Mouse (Mus musculus) liver, adult 2 months (tissue): ENCODE data around the gene Cpeb3. TPM values are rescaled to one million over a fixed set of nuclear protein-coding genes. Genes with fewer than 3 reads are reported as not detected.

Experiments
- DNase-seq: peaks from one replicate; pipeline ENCODE4 v3.0.0-alpha.2; 2011; ENCODE audit warnings: low read depth, low spot score; ENCODE audit errors: extremely low read depth
- H3K27ac ChIP-seq: fragments of 200-500 bp; replicated peaks from 2 replicates; pipeline ENCODE4 v1.5.1; 2012; ENCODE audit warnings: low read depth, mild to moderate bottlenecking, control low read depth, inconsistent platforms, low read length; ENCODE audit not compliant: insufficient read depth
- H3K27me3 ChIP-seq: fragments of 200-500 bp; 2 replicates; pipeline ENCODE4 v1.6.1; 2012; ENCODE audit warnings: mild to moderate bottlenecking, moderate library complexity, low read length, inconsistent platforms; ENCODE audit not compliant: control insufficient read depth, insufficient read depth
- H3K36me3 ChIP-seq: fragments of 200-500 bp; 2 replicates; pipeline ENCODE4 v1.6.1; 2012; ENCODE audit warnings: low read length, inconsistent platforms; ENCODE audit not compliant: control insufficient read depth, insufficient read depth
- H3K4me1 ChIP-seq: fragments of 200-500 bp; 2 replicates; pipeline ENCODE4 v1.6.1; 2011; ENCODE audit warnings: low read length; ENCODE audit not compliant: control insufficient read depth, insufficient read depth
- H3K4me3 ChIP-seq: fragments of 200-500 bp; 2 replicates; pipeline ENCODE4 v1.5.1; 2011; ENCODE audit warnings: low read depth, mild to moderate bottlenecking, control low read depth, low read length, moderate library complexity; ENCODE audit not compliant: insufficient read depth
- H3K79me2 ChIP-seq: fragments of 200-500 bp; 2 replicates; pipeline ENCODE4 v1.6.1; 2012; ENCODE audit warnings: inconsistent platforms, mild to moderate bottlenecking, low read length, moderate library complexity; ENCODE audit not compliant: control insufficient read depth, insufficient read depth
- H3K9ac ChIP-seq: fragments of 200-500 bp; 2 replicates; pipeline ENCODE4 v1.6.1; 2012; ENCODE audit warnings: low read depth, mild to moderate bottlenecking, control low read depth, inconsistent platforms, low read length
- CTCF ChIP-seq: fragments of 200-500 bp; IDR thresholded peaks from 2 replicates; pipeline ENCODE4 v1.5.1; 2011; ENCODE audit warnings: low read depth, low read length, control low read depth
- POLR2A ChIP-seq: fragments of 200-500 bp; IDR thresholded peaks from 2 replicates; pipeline ENCODE4 v1.6.1; 2011; ENCODE audit warnings: low read length, control low read depth; ENCODE audit not compliant: insufficient read depth; ENCODE audit errors: extremely low read depth
- whole genome bisulfite sequencing: fragments of 180-500 bp; shearing (Covaris S2); methylation state at CpG from one replicate; pipeline ENCODE4 v1.1.7; 2018; 5-methylcytosine and 5-hydroxymethylcytosine counted together
- polyA plus RNA-seq: library from polyadenylated mRNA; depleted of rRNA; stranded (reverse); fragments of >200 nt; gene quantifications from 2 replicates; pipeline ENCODE4 v1.2.3, GENCODE M21; 2012
- total RNA-seq: library from RNA; depleted of rRNA; stranded (reverse); fragments of >200 nt; gene quantifications from 2 replicates; pipeline ENCODE4 v1.2.3, GENCODE M21; 2014

Gene Cpeb3
- total and polyA plus RNA-seq, 2 experiments, result 4.3 to 6.4 TPM

DNA sequence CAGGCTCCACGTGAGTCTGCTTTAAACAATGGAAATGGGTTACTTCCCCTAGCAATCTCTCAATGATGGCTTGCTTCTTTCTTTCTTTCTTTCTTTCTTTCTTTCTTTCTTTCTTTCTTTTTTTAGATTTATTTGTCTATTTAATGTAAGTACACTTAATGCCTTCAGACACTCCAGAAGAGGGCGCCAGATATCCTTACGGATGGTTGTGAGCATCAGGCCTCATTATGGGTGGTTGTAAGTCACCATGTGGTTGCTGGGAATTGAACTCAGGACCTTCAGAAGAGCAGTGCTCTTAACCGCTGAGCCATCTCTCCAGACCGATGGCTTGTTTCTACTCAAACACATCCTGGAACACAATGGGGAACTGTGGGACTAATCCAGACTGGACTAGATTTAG is 32.8 kb upstream of the Cpeb3 start:
- no peak overlapping the region for H3K27ac ChIP-seq
- no peaks in the 10 kb centered on the region for H3K36me3 ChIP-seq
- no peaks in the 10 kb centered on the region for H3K27me3 ChIP-seq
- peak; percentile 69 for DNase-seq
- no peak overlapping the region for H3K9ac ChIP-seq
- TF ChIP-seq CTCF, result peak; percentile 29; the same call in 1 of the 2 replicates
- no peak for TF ChIP-seq POLR2A
- WGBS, result 77% methylated on average over 5 of the region's 5 CpGs
- H3K4me3 ChIP-seq, result no peak overlapping the region
- peaks cover 4% of the 10 kb centered on the region; the same call in 1 of the 2 replicates for H3K4me1 ChIP-seq
- no peaks in the 10 kb centered on the region for H3K79me2 ChIP-seq

- H3K4me3 ChIP-seq, result no peak overlapping the region
- H3K79me2 ChIP-seq, result no peaks in the 10 kb centered on the region
- H3K27ac ChIP-seq, result no peak overlapping the region
- H3K9ac ChIP-seq, result no peak overlapping the region
- DNase-seq, result no peak
- WGBS, result 44% methylated on average over 4 of the region's 4 CpGs
- H3K36me3 ChIP-seq, result no peaks in the 10 kb centered on the region
- no peak for TF ChIP-seq CTCF
- no peak for TF ChIP-seq POLR2A
- H3K27me3 ChIP-seq, result no peaks in the 10 kb centered on the region
- H3K4me1 ChIP-seq, result peaks cover 5% of the 10 kb centered on the region; the same call in 1 of the 2 replicates
Measured at GRCm38 (mm10) chr19:37239096-37239495, 30.7 kb upstream of the Cpeb3 start.

GRCm38 (mm10) chr19:37238651-37239050 is 30.2 kb upstream of the Cpeb3 start:
- H3K27me3 ChIP-seq, result no peaks in the 10 kb centered on the region; the same call in 1 of the 2 replicates
- H3K79me2 ChIP-seq, result no peaks in the 10 kb centered on the region
- H3K36me3 ChIP-seq, result no peaks in the 10 kb centered on the region
- DNase-seq, result no peak
- H3K9ac ChIP-seq, result no peak overlapping the region
- no peak overlapping the region for H3K4me3 ChIP-seq
- 36% methylated on average over 7 of the region's 7 CpGs for WGBS
- peaks cover 9% of the 10 kb centered on the region; the same call in 1 of the 2 replicates for H3K4me1 ChIP-seq
- H3K27ac ChIP-seq, result no peak overlapping the region
- TF ChIP-seq POLR2A (no peak), CTCF (no peak)

DNA sequence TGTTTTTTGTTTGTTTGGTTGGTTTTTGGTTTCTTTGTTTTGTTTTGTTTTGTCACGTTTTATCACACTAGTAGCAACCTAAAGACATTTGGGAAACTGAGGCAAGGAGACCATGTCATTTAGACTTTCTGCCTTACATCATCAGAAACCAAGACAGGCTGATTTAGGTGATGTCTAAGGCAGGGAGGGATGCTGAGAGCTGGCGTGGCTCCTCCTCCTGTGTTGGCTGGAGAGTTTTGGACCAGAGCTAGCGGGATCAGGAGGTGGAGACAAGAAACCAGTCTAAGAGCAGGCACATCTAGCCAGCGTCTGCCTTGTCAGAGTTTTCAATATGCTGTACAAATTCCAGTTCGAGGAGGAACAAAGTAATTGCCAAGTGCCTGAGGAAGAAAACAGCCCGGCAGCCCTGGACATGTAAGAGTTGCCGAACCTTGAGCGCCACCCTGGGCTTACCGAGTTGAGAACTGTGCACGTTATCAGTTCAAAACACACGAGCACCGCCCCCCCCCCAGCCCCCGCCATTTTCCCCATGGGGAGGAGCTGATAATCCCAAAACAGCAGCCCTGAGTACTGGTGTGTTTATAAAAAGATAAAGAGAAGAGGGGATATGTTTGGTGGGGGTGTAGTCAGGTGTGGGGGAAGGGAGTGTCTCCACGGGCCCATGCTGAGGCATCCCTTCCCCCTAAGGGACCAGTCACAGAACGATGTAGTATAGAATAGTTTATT is 29.5 kb upstream of the Cpeb3 start:
- no peak overlapping the region for H3K27ac ChIP-seq
- peaks cover 8% of the 10 kb centered on the region; the same call in 1 of the 2 replicates for H3K4me1 ChIP-seq
- no peak for DNase-seq
- H3K4me3 ChIP-seq, result no peak overlapping the region
- H3K9ac ChIP-seq, result no peak overlapping the region
- no peaks in the 10 kb centered on the region; the same call in 1 of the 2 replicates for H3K27me3 ChIP-seq
- WGBS, result 18% methylated on average over 15 of the region's 15 CpGs
- H3K79me2 ChIP-seq, result no peaks in the 10 kb centered on the region
- TF ChIP-seq CTCF (no peak), POLR2A (no peak)
- no peaks in the 10 kb centered on the region for H3K36me3 ChIP-seq

- H3K4me1 ChIP-seq, result peaks cover 8% of the 10 kb centered on the region; the same call in 1 of the 2 replicates
- H3K4me3 ChIP-seq, result no peak overlapping the region
- WGBS, result 69% methylated on average over 5 of the region's 5 CpGs
- H3K27me3 ChIP-seq, result no peaks in the 10 kb centered on the region; the same call in 1 of the 2 replicates
- TF ChIP-seq CTCF (no peak), POLR2A (no peak)
- DNase-seq, result no peak
- H3K79me2 ChIP-seq, result no peaks in the 10 kb centered on the region
- H3K27ac ChIP-seq, result no peak overlapping the region
- H3K9ac ChIP-seq, result no peak overlapping the region
- no peaks in the 10 kb centered on the region for H3K36me3 ChIP-seq
Measured at GRCm38 (mm10) chr19:37237306-37237705, 28.9 kb upstream of the Cpeb3 start.

DNA sequence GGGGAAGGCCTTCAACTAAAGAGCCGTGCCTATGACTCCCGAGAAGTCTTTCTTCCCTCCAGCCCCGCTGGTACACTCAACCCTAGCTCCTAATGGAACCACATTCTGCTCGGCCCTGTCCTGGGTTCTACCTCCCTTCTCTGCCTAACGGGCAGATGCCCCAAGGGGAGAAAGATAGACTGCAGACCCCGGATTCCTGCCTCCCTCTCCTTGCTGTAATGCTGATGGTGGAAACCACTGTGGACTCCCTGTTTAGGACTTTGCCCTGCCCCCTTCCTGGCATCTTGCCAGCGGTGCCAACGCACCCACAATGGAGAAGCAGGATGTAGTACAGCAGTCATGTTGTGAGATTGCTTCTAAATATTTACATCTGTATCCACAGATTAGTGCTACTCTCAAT is 27.4 kb upstream of the Cpeb3 start:
- H3K4me3 ChIP-seq, result no peak overlapping the region
- H3K27me3 ChIP-seq, result no peaks in the 10 kb centered on the region; the same call in 1 of the 2 replicates
- H3K4me1 ChIP-seq, result peaks cover 8% of the 10 kb centered on the region; the same call in 1 of the 2 replicates
- TF ChIP-seq POLR2A (no peak), CTCF (no peak)
- DNase-seq, result no peak
- 63% methylated on average over 8 of the region's 8 CpGs for WGBS
- H3K79me2 ChIP-seq, result no peaks in the 10 kb centered on the region
- no peaks in the 10 kb centered on the region for H3K36me3 ChIP-seq
- H3K27ac ChIP-seq, result no peak overlapping the region
- H3K9ac ChIP-seq, result no peak overlapping the region
